Mouse (Mus musculus): ENCODE measurements around the gene Thrsp. TPM values are rescaled to one million over a fixed set of nuclear protein-coding genes. Genes with fewer than 3 reads are reported as not detected.

The Thrsp gene
- 0.09 and 0.11 TPM in 2 replicates for polyA plus RNA-seq (2012; rRNA removed)

DNA sequence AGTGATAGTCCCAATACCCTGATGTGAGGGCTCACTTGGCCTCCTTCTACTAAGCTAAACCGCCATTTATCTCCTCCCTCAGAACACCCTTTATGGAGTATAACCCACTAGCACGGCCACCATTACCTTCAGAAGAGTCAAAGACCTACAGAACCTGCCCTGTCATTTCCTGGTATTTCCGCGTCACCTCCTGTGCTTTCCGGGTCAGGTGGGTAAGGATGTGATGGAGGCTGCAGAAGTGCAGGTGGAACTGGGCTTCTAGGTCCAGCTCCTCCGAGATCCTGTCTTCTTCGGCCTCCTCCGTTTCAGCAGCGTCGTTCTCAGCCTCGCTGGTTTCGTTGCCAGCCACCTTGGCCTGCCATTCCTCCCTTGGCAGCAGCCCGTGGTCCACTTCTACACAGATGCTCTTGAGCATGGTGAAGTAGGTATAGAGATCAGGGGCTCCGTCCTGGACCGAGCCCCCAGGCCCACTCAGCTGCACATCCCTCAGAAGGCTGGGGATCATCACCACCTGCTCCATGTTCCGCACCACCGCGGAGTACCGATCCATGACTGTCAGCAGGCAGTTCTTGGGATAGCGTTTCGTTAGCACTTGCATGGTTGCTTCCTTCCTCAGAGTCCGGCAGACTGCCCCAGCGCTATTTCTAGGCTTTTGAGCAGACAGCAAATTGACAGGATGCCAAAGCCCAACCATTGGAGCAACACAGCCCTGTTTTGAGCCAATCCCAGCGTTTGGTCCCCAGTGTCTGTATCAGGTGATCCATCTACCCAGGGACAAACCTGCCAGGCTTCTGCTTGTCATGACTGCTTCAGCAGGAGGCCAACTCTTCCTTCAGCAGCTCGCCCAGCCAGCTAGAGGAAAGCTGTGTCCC lies at the start of gene Thrsp:
Gene Thrsp (minus strand): TSS at position 825 of the 872 bp plus-strand sequence.

GRCm38 (mm10) chr7:97451023-97451422 lies 33.5 kb upstream of the Thrsp start, which contains the start of gene Kctd14:
Kctd14 (plus strand) TSS chr7:97451323.

DNA sequence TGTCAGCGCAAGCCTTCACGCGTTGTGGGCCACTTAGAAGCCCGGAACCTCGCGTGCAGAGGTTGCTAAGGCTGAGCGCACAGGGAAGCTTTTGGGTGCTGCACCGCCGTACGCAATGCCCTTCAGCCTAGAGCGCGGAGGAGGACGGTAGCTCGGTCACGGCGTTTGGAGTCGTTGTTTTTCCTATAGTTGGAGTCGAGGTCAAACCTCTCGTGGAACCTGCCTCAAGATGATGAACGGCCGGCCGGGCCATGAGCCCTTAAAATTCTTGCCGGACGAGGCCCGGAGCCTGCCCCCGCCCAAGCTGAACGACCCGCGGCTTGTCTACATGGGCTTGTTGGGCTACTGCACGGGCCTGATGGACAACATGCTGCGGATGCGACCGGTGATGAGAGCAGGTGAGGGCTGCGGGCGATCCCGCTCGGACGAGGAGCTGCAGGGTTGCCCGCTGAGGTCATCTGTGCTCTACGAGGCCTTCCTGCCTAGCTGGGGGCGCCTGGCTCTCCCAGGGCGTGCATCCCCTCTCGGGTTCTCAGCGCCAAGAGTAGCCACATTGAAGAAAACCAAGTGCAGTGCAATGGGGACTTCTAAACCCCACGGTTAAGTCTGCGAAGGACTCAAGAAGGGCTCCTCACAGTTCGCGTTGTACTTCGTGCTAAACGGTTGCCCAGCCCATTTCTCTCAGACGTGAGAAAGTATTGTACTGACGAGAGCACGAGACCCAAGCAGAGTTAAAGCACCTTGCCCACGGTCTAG lies 17.4 kb downstream of the Thrsp start, which contains the start of gene Ndufc2:
Gene Ndufc2 (plus strand): TSS at position 44 of the 756 bp plus-strand sequence.

Other genes with a start within 250 kb of the Thrsp start
- 6.8 and 7.6 TPM in 2 replicates for gene Usp35, start 85.7 kb downstream of the Thrsp start, polyA plus RNA-seq (2012; rRNA removed)
- 3.7 and 4.7 TPM in 2 replicates for gene Kctd21, start 85.4 kb downstream of the Thrsp start, polyA plus RNA-seq (2012; rRNA removed)
- gene Alg8, start 46.1 kb downstream of the Thrsp start, polyA plus RNA-seq (2012; rRNA removed): 49.5 and 51.1 TPM in 2 replicates
- 244 and 291 TPM in 2 replicates for gene Ndufc2, start 17.7 kb downstream of the Thrsp start, polyA plus RNA-seq (2012; rRNA removed)
- 3.0 and 4.0 TPM in 2 replicates for gene Kctd14, start 33.6 kb upstream of the Thrsp start, polyA plus RNA-seq (2012; rRNA removed)
- 63.1 and 80.0 TPM in 2 replicates for gene Ints4, start 63.2 kb upstream of the Thrsp start, polyA plus RNA-seq (2012; rRNA removed)
- 33.8 and 35.4 TPM in 2 replicates for gene Aamdc, start 161.8 kb upstream of the Thrsp start, polyA plus RNA-seq (2012; rRNA removed)
- 20.9 and 40.3 TPM in 2 replicates for gene Rsf1, start 162.2 kb upstream of the Thrsp start, polyA plus RNA-seq (2012; rRNA removed)

All from central nervous system, embryonic 11.5 days (tissue).